ENCODE assay signal across 16 mouse cellular contexts in the genomic region with DNA sequence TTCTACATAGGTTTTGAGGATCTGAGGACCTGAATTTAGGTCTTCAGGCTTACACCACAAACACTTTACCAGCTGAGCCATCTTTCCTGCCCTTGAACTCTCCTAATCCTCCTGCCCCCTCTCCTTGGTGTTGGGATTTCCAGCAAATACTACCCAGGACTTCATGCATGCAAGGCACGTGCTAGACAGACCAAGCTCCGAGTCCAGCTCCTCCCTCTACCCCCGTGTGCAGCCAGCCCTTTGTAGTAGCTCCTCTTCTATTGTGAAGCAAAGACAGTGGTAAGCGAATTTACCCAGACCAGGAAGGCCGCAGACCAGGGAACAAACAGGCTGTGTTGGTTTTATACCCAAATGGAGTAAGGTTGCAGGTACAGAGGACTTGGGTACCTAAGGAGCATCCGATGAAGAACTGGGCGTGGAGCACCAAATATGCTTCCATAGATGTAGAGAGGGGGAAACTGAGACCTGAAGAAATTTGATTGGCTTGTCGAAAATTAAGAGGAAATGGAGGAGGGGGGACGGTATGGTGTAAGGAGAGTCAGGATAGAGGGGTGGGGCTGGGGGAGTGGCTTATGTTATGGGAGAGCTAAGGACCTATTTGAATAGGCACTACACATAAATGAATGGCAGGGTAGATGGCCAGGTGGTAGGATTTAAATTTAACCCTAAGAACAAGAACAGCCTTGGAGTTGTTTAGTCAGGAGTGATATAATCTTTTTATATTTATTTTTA.
"Had no signal": no experiment of that assay in that cellular context is flagged by ENCODE, and none has a peak within 500 bp of the region (broad histone marks: within the 10 kb centered on the region; RNA-seq: fewer than 3 reads in every experiment).

No protein-coding gene starts in this region.

- DNase-seq: kidney, adult 8-10 months; kidney, postnatal 36 days; layer of hippocampus, adult 9-11 months; layer of hippocampus, postnatal 36 days; lung, embryonic 14.5 days; lung, postnatal 10 days; retina, postnatal 1 day; right cerebral cortex, postnatal 4 days; spleen, adult 18-20 months; thymus, postnatal 36 days had no signal

- H3K4me3 ChIP-seq: limb, embryonic 15.5 days; liver, embryonic 12.5 days; megakaryocyte, embryonic 14.5 days; neural tube, embryonic 12.5 days had no signal

- H3K27ac ChIP-seq: limb, embryonic 15.5 days; liver, embryonic 12.5 days; macrophage; neural tube, embryonic 12.5 days had no signal

- H3K9me3 ChIP-seq: limb, embryonic 15.5 days; neural tube, embryonic 12.5 days had no signal

- H3K27me3 ChIP-seq: limb, embryonic 15.5 days; liver, embryonic 12.5 days; megakaryocyte, embryonic 14.5 days; neural tube, embryonic 12.5 days had no signal

- H3K9ac ChIP-seq: limb, embryonic 15.5 days; liver, embryonic 12.5 days; lung, embryonic 14.5 days; neural tube, embryonic 12.5 days had no signal

- H3K4me1 ChIP-seq: neural tube, embryonic 12.5 days had no signal

- H3K4me2 ChIP-seq: limb, embryonic 15.5 days; liver, embryonic 12.5 days; lung, embryonic 14.5 days; neural tube, embryonic 12.5 days had no signal

- ATAC-seq: intestine, embryonic 16.5 days; liver, embryonic 12.5 days had no signal
